Mouse (Mus musculus) G1E (cell line): Measurements from ENCODE around the gene Galnt15. TPM values are rescaled to one million over a fixed set of nuclear protein-coding genes. Genes with fewer than 3 reads are reported as not detected.

Experiments
- ATAC-seq: 2 replicates; pipeline ENCODE4 v1.8.0; 2016; ENCODE audit warnings: mild to moderate bottlenecking; ENCODE audit not compliant: insufficient number of reproducible peaks, poor library complexity, low FRiP score, severe bottlenecking; ENCODE audit errors: extremely low read depth
- DNase-seq: peaks from one replicate; pipeline ENCODE4 v3.0.0; 2012; ENCODE audit warnings: low spot score
- H3K27me3 ChIP-seq: 2 replicates; pipeline ENCODE4 v1.6.1; 2012; ENCODE audit warnings: mild to moderate bottlenecking, low read length, inconsistent platforms; ENCODE audit not compliant: insufficient read depth
- H3K36me3 ChIP-seq: replicated peaks from 2 replicates; pipeline ENCODE3; 2012; ENCODE audit warnings: mild to moderate bottlenecking, inconsistent platforms
- H3K4me1 ChIP-seq: 2 replicates; pipeline ENCODE4 v1.6.1; 2012; ENCODE audit warnings: low read depth, low read length, inconsistent platforms, mixed read lengths; ENCODE audit not compliant: insufficient read depth
- H3K4me3 ChIP-seq: 2 replicates; pipeline ENCODE4 v1.5.1; 2012; ENCODE audit warnings: low read depth, mild to moderate bottlenecking, inconsistent platforms, low read length, moderate library complexity, mixed read lengths
- H3K9me3 ChIP-seq: replicated peaks from 2 replicates; pipeline ENCODE4 v1.6.1; 2012; ENCODE audit warnings: inconsistent platforms
- CTCF ChIP-seq: IDR thresholded peaks from 2 replicates; pipeline ENCODE4 v1.5.1; 2012; ENCODE audit warnings: low read depth, low read length, inconsistent platforms, mixed read lengths
- GATA1 ChIP-seq: IDR thresholded peaks from 2 replicates; pipeline ENCODE4 v1.6.1; 2012; ENCODE audit warnings: borderline replicate concordance, low read length, inconsistent platforms, mixed read lengths
- GATA2 ChIP-seq: IDR thresholded peaks from 2 replicates; pipeline ENCODE4 v1.6.1; 2012; ENCODE audit warnings: low read depth, low read length, inconsistent platforms, borderline replicate concordance
- POLR2AphosphoS5 ChIP-seq: IDR thresholded peaks from 2 replicates; pipeline ENCODE4 v1.6.1; 2012; ENCODE audit warnings: low read depth, low read length, inconsistent platforms; ENCODE audit not compliant: insufficient replicate concordance
- TAL1 ChIP-seq: conservative IDR thresholded peaks from 2 replicates; pipeline ENCODE4 v1.6.1; 2012; ENCODE audit warnings: low read depth, low read length, inconsistent platforms, mixed read lengths
- polyA plus RNA-seq: library from polyadenylated mRNA; stranded (reverse); fragments of >175 nt; gene quantifications from 2 replicates; pipeline ENCODE4 v1.2.3, GENCODE M21; 2012
- total RNA-seq, 2 experiments: library from RNA; stranded (forward) in 1 of 2; stranded (reverse) in 1 of 2; fragments of 200-1000 nt in 1 of 2; fragments of >200 nt in 1 of 2; fragmentation: Nextera tagmentation in 1 of 2; gene quantifications; 2 replicates each; pipeline ENCODE4 v1.2.3; 2014 to 2017

The Galnt15 gene
- total and polyA plus RNA-seq, 3 experiments: 0.05 TPM; not detected in 2

DNA sequence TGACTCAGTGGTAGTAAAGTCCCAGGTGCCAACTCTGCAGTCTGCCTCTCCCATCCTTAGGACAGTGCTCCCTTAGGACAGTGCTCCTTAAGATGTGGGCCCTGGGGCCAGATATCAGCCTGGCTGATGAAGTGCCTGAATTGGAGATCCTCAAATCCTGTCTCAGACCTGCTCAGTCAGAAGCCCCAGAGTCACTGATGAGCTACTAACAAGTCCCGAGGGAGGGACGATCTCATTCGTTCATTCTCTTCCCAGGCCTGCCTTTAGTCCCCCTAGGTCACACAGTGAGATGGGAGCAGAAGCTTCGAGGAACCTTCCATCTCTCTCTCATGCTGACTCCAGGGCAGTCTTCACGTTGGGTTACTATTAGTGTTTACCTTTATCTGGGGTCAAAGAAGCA is 1.3 kb downstream of the Galnt15 start:
- Histone ChIP-seq H3K36me3 (no peaks in the 10 kb centered on the region), H3K27me3 (peaks cover 23% of the 10 kb centered on the region), H3K4me1 (no peaks in the 10 kb centered on the region), H3K9me3 (no peaks in the 10 kb centered on the region), H3K4me3 (no peak overlapping the region)
- DNase-seq: no peak
- ATAC-seq: no peak
- TF ChIP-seq GATA1 (no peak), POLR2AphosphoS5 (no peak), TAL1 (no peak), GATA2 (no peak), CTCF (no peak)

- H3K4me3 ChIP-seq: no peak overlapping the region
- DNase-seq (peak; percentile 15), ATAC-seq (no peak)
- no peaks in the 10 kb centered on the region for H3K9me3 ChIP-seq
- peaks cover 23% of the 10 kb centered on the region for H3K27me3 ChIP-seq
- no peaks in the 10 kb centered on the region for H3K36me3 ChIP-seq
- no peak for TF ChIP-seq POLR2AphosphoS5
- peak; percentile 91 for TF ChIP-seq CTCF
- H3K4me1 ChIP-seq: no peaks in the 10 kb centered on the region
These were observed 3.7 kb downstream of the Galnt15 start for GRCm38 (mm10) chr14:32032522-32032921.

- no peak for ATAC-seq
- Histone ChIP-seq H3K9me3 (no peaks in the 10 kb centered on the region), H3K4me1 (peaks cover 4% of the 10 kb centered on the region; the same call in 1 of the 2 replicates), H3K27me3 (peaks cover 18% of the 10 kb centered on the region), H3K36me3 (no peaks in the 10 kb centered on the region), H3K4me3 (no peak overlapping the region)
- no peak for TF ChIP-seq TAL1
- TF ChIP-seq GATA1: no peak
- TF ChIP-seq POLR2AphosphoS5: no peak
- TF ChIP-seq CTCF: no peak
- no peak for TF ChIP-seq GATA2
- DNase-seq: no peak
These were observed 7.7 kb downstream of the Galnt15 start for GRCm38 (mm10) chr14:32036482-32036881.

DNA sequence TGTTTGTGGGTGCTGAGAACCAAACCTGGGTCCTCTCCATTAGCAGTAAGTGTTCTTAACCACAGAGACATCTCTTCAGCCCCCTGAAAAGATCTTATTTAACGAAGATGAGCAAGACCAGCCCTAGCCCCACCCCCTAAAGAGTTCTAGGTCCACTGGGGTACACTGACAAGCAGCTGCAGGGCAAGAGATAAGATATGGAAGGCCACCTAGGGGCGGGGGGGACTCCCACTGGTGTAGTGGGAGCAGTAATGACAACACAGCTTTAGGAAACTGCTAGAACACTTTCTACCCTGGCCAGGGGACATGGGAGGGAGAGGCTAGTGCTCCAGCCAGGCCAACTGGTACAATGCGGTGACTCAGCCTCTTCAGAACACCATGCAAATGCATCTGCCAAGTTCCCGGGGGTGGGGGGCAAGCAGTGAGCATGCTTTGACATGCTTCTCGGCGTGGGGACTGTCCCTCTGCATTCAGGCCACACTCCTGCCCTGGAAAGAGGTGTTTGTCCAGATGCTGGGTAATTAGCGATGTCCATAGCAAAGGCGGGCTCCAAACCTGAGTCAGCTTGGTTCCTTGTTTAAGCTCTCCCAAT is 9.0 kb downstream of the Galnt15 start:
- no peak for DNase-seq
- H3K27me3 ChIP-seq: peaks cover 21% of the 10 kb centered on the region

DNA sequence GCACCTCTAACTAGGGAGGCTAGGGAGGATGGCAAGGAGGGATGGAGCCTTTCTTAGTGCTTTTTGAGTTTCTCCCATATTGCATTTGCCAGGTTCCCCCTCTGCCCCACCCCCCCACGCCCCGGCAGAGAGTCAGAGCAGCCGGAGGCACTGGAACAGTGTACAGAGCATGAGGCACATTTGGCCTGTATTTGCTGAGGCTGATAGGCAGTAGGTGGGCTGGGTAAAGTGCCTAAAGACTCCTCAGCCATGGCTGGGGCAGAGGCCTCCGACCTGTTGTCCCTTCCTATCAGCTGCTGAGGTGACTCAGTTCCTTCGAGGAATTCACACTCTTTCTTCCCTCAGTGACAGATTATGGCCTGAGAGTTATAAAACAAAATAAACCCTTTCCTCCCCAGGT is 13.3 kb downstream of the Galnt15 start:
- no peak for DNase-seq
- Histone ChIP-seq H3K4me1 (peaks cover 4% of the 10 kb centered on the region; the same call in 1 of the 2 replicates), H3K36me3 (no peaks in the 10 kb centered on the region), H3K4me3 (no peak overlapping the region), H3K9me3 (no peaks in the 10 kb centered on the region), H3K27me3 (peaks cover 23% of the 10 kb centered on the region)
- ATAC-seq: no peak
- TF ChIP-seq GATA1: no peak
- no peak for TF ChIP-seq POLR2AphosphoS5
- no peak for TF ChIP-seq GATA2
- no peak for TF ChIP-seq CTCF
- no peak for TF ChIP-seq TAL1

More for the DNA sequence above, 9.0 kb downstream of the Galnt15 start:
- ATAC-seq: no peak
- TF ChIP-seq GATA2 (no peak), CTCF (no peak), TAL1 (no peak), POLR2AphosphoS5 (no peak), GATA1 (no peak)
- Histone ChIP-seq H3K9me3 (no peaks in the 10 kb centered on the region), H3K36me3 (no peaks in the 10 kb centered on the region), H3K4me3 (no peak overlapping the region), H3K4me1 (peaks cover 4% of the 10 kb centered on the region; the same call in 1 of the 2 replicates)

GRCm38 (mm10) chr14:32046357-32046756 is 17.6 kb downstream of the Galnt15 start:
- ATAC-seq: no peak
- Histone ChIP-seq H3K4me3 (no peak overlapping the region), H3K9me3 (no peaks in the 10 kb centered on the region), H3K27me3 (peaks cover 26% of the 10 kb centered on the region), H3K4me1 (no peaks in the 10 kb centered on the region), H3K36me3 (no peaks in the 10 kb centered on the region)
- TF ChIP-seq TAL1: no peak
- no peak for TF ChIP-seq GATA2
- no peak for TF ChIP-seq GATA1
- TF ChIP-seq POLR2AphosphoS5: no peak
- no peak for TF ChIP-seq CTCF
- DNase-seq: no peak

DNA sequence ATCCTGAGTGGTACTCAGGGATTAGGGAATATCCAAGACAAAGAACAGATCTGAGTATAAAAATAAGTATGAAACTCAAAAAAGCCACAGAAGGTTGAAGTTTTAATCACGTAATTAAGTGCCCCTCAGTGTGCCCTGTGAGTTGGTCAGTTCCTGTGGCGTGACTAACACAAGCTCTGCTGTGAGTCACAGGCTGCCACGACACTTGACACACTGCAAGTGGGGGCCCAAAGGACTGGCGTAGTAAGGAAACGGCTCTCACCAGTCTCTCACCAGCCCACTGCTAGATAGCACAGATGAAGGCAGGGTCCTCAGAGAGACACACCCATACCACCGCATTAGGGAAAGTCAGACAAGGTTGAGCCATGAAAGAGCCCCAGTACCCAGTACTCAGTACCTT is 21.4 kb downstream of the Galnt15 start:
- no peaks in the 10 kb centered on the region for H3K36me3 ChIP-seq
- ATAC-seq: no peak
- TF ChIP-seq TAL1 (no peak), GATA1 (no peak)

More for the DNA sequence above, 21.4 kb downstream of the Galnt15 start:
- Histone ChIP-seq H3K4me3 (no peak overlapping the region), H3K4me1 (no peaks in the 10 kb centered on the region; the same call in 1 of the 2 replicates), H3K9me3 (no peaks in the 10 kb centered on the region), H3K27me3 (peaks cover 36% of the 10 kb centered on the region)
- no peak for DNase-seq
